Mouse (Mus musculus): Measurements from ENCODE around the gene Npas1.

The Npas1 gene

GRCm38 (mm10) chr7:16471549-16471948 is 6.0 kb downstream of the Npas1 start:
- peak in 1 of 2 experiments; percentile 66 for DNase-seq (ENCODE audit: low spot score in 2 of 2)

- no peak for DNase-seq (ENCODE audit: low spot score in 2 of 2)
These were observed 9.4 kb downstream of the Npas1 start for GRCm38 (mm10) chr7:16468115-16468514.

GRCm38 (mm10) chr7:16466565-16466964 is 11.0 kb downstream of the Npas1 start:
- DNase-seq (ENCODE audit: low spot score in 2 of 2): peak; percentile 51 to 75

- no peak for DNase-seq (ENCODE audit: low spot score in 2 of 2)
These were observed 12.0 kb downstream of the Npas1 start for GRCm38 (mm10) chr7:16465568-16465967.

- DNase-seq (ENCODE audit: low spot score in 2 of 2): peak; percentile 67 to 91
These were observed 12.4 kb downstream of the Npas1 start for GRCm38 (mm10) chr7:16465160-16465559.

GRCm38 (mm10) chr7:16463214-16463613 is 14.3 kb downstream of the Npas1 start:
- DNase-seq (ENCODE audit: low spot score in 2 of 2): peak; percentile 78 to 94

- no peak for DNase-seq (ENCODE audit: low spot score in 2 of 2)
These were observed 15.8 kb downstream of the Npas1 start for GRCm38 (mm10) chr7:16461705-16462104.

- DNase-seq (ENCODE audit: low spot score in 2 of 2): no peak
These were observed 16.4 kb downstream of the Npas1 start for GRCm38 (mm10) chr7:16461151-16461550.

- no peak for DNase-seq (ENCODE audit: low spot score in 2 of 2)
These were observed 17.0 kb downstream of the Npas1 start for GRCm38 (mm10) chr7:16460566-16460965.

- no peak for DNase-seq (ENCODE audit: low spot score in 2 of 2)
These were observed 21.2 kb downstream of the Npas1 start for GRCm38 (mm10) chr7:16456289-16456688.

- DNase-seq (ENCODE audit: low spot score in 2 of 2): no peak
These were observed 22.5 kb downstream of the Npas1 start for GRCm38 (mm10) chr7:16455016-16455415.

GRCm38 (mm10) chr7:16453118-16453711 is 24.3 kb downstream of the Npas1 start:
- DNase-seq (ENCODE audit: low spot score in 2 of 2): no peak

GRCm38 (mm10) chr7:16452587-16453073 is 24.9 kb downstream of the Npas1 start, which contains the start of gene Tmem160:
TSS of gene Tmem160 (plus strand) at chr7:16452779.
- peak; percentile 80 to 87 for DNase-seq (ENCODE audit: low spot score in 2 of 2)

GRCm38 (mm10) chr7:16451656-16452055 is 25.9 kb downstream of the Npas1 start:
- DNase-seq (ENCODE audit: low spot score in 2 of 2): no peak

GRCm38 (mm10) chr7:16441241-16441640 is 36.3 kb downstream of the Npas1 start:
- DNase-seq (ENCODE audit: low spot score in 2 of 2): peak in 1 of 2 experiments; percentile 36

- DNase-seq (ENCODE audit: low spot score in 2 of 2): no peak
These were observed 42.4 kb downstream of the Npas1 start for GRCm38 (mm10) chr7:16435088-16435487.

GRCm38 (mm10) chr7:16433352-16433971 is 44.1 kb downstream of the Npas1 start:
- DNase-seq (ENCODE audit: low spot score in 2 of 2): no peak

- DNase-seq (ENCODE audit: low spot score in 2 of 2): peak; percentile 76 to 92
These were observed 51.3 kb downstream of the Npas1 start for GRCm38 (mm10) chr7:16426129-16426729.

GRCm38 (mm10) chr7:16425721-16426120 is 51.8 kb downstream of the Npas1 start:
- no peak for DNase-seq (ENCODE audit: low spot score in 2 of 2)

- no peak for DNase-seq (ENCODE audit: low spot score in 2 of 2)
These were observed 53.8 kb downstream of the Npas1 start for GRCm38 (mm10) chr7:16423731-16424130.

- no peak for DNase-seq (ENCODE audit: low spot score in 2 of 2)
These were observed 55.2 kb downstream of the Npas1 start for GRCm38 (mm10) chr7:16422222-16422856.

- DNase-seq (ENCODE audit: low spot score in 2 of 2): no peak
These were observed 56.9 kb downstream of the Npas1 start for GRCm38 (mm10) chr7:16420493-16421118.

Measured in spleen, postnatal 4 days (tissue).